Mouse (Mus musculus) testis, postnatal 10 days (tissue): Measurements from ENCODE around the gene Nuak2.
"Not testable (repeated sequence)": the region's sequence is repeated elsewhere in the genome, so short reads cannot be mapped to it uniquely, and the experiment has no call there.

Experiments used
- DNase-seq: peaks from one replicate; pipeline ENCODE4 v3.0.0; 2021; ENCODE audit warnings: low spot score

Gene Nuak2

DNA sequence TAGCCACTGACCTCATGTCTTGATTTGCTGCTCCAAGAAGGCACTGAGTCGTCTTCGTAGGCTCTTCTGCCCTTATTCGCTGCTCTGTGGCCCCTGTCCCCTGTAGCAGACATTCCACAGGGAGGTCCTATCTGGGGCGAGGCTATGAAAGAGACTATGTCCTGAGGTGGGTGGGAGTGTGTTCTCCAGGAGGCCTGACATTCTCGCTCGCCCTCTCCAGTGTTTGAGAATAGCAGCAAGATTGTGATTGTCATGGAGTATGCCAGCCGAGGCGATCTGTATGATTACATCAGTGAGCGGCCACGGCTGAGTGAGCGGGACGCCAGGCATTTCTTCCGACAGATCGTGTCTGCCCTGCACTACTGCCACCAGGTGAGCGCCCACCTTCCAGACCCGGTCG is 11.6 kb downstream of the Nuak2 start:
- DNase-seq = no peak

- no peak for DNase-seq
Observed at GRCm38 (mm10) chr1:132328565-132328964, 12.6 kb downstream of the Nuak2 start.

- DNase-seq = no peak
Observed at GRCm38 (mm10) chr1:132329656-132330055, 13.7 kb downstream of the Nuak2 start.

GRCm38 (mm10) chr1:132330397-132330796 is 14.5 kb downstream of the Nuak2 start:
- no peak for DNase-seq

GRCm38 (mm10) chr1:132331283-132331682 is 15.4 kb downstream of the Nuak2 start:
- DNase-seq = no peak

- no peak for DNase-seq
Observed at GRCm38 (mm10) chr1:132333201-132333600, 17.3 kb downstream of the Nuak2 start.

DNA sequence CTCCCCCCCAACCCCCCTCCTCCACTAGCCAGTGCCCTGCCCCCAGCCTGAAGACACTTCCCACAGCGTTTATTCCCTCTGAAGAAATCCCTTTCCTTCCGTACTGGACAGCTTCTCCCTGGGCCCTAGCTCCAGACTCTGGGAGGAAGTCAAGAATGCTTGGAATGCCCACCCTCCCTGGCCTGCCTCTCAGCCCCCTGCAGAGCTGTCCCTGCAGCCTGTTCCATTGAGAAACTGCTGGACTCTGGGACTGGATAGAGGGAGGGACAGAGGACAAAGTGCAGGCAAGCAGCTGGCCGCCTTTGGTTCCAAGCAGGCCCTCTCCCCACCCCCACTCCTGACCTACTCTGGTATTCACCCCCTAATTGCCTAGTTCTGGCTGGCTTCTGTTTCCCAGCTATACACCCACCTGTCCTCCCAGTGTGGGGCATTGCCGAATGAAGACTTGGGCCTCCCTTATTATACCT is 17.8 kb downstream of the Nuak2 start:
- peak; percentile 66 for DNase-seq

DNA sequence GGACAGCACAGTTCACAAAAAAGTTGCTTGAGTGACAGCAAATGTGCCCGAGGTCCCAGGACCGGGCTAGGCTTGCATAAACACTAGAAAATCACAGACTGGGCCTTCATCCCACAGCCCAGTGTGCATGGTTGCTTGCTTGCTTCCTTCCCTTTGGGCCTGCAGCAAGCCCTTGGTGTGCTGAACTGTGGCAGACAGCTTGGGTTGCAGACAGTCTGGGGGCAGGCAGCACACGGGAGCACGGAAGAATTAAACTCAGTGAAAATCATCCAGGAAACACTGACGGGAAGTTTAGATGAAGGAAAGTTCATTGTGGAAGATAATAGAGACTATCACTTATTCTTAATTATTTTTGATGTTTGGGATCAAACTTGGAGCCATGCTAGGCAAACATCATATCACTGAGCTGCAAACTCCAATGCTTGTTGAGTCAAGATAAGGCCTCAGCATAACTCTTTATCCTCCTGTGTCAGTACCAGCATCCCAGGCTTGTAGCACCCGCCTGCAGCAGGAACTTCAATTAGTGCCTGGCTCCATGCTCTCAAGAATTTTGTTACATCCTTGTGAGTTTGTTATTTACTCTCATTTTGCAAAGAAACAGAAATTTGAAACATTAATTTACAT is 18.4 kb downstream of the Nuak2 start:
- DNase-seq = no peak

- DNase-seq = no peak
Observed at GRCm38 (mm10) chr1:132335378-132335965, 19.5 kb downstream of the Nuak2 start.

DNA sequence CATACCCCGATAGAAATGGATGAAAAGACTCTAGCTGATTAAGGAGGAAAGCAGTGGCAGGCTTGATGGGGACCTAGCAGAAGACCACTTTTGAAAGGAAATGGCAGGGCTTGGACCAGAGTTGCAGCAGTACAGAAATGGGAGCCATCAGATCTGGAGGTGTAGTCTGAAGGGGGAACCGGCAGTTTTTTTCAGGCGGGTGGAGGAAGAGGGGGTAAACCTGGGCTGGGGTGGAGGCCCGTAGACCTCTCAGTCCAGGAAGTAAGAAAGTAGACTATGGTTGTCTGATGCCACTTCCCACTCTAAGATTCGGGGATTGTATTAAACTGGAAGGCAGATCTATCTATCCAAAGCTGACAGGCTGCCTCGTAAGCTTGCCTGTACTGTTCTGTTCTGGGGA is 21.0 kb downstream of the Nuak2 start:
- DNase-seq = no peak

DNA sequence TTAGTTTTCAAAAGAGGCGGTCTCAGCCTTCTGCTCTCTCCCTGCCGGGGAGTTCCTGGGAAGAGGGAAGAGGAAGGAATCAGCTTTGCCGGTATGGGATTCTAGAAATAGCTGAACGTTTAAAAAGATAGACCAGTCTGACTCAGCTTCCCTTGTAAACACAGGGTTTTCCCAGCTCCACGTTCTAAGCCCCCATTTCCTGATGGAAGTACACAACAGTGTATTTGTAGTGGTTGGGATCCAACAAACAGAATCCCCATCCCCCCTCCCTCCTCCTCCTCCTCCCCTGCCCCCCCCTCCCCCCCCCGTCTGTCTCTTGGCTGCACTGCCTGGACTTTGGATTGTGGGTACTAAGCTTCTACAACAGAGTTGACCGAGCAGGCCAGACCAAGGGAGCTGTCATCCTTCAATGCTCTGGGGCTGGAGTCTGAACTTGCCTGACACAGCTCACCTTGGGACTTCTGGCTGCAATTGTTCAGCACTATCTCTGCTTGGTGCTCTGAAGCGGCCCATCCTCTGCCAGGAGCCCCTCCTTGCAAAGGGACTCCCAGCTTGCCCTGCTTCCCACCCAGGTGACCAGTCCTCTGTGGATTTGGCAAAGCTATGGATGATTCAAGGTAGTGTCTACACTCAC is 22.2 kb downstream of the Nuak2 start:
- no peak for DNase-seq

DNA sequence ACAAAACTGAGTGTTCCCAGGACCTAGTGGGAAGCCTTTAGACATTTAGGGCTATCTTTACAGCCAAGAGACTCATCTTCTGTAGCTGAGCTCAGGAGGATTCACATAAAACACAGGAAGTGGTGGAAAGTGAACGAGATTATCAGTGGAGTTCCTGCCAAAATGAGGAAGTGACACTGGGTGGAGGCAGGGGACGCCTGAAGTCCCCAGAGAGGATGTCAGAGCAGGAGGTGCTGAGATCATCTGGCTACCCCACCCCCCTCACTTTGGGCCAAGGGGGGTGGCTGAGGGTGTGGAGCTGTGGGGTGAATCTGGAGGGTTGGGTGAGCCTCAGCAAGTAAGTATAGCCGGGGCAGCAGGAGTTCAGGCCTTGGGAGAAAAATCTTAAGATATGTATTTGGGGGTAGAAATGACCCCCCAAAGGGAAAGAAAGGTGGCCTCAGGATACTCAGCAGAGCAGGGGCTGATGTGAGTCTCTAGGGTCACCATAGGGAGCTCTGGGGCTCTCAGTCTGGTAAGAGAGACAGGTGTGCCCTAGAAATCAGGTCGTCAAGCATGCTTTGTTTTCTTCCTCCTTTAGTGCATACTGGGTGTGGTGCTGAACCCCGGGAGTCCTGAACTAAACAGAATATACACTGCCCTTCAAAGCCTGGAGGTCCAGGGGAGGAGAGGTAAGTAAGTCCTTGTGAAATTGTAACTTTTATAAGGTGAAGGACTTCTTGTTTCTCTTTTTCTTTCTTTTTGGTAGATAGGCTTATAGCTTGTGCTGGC is 26.0 kb downstream of the Nuak2 start:
- no peak for DNase-seq

- DNase-seq = no peak
Observed at GRCm38 (mm10) chr1:132342518-132342917, 26.6 kb downstream of the Nuak2 start.

DNA sequence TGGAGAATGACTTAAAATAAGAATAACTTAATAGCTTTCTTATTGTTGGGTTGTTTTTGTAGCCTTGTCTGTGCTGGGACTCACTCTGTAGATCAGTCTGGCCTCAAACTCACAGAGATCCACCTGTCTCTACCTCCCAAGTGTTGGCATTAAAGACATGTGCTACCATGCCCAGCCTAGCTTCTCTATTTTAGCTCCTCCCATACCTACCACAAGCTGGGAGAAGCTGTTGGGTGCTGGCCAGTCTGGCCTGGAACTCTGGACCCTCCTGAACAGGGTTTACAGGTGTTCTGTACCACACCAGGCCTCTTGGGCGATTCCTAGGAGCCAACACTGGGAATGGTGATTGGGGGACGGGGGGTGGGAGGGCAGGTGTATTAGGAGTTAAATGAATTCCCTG is 27.3 kb downstream of the Nuak2 start:
- no peak for DNase-seq

DNA sequence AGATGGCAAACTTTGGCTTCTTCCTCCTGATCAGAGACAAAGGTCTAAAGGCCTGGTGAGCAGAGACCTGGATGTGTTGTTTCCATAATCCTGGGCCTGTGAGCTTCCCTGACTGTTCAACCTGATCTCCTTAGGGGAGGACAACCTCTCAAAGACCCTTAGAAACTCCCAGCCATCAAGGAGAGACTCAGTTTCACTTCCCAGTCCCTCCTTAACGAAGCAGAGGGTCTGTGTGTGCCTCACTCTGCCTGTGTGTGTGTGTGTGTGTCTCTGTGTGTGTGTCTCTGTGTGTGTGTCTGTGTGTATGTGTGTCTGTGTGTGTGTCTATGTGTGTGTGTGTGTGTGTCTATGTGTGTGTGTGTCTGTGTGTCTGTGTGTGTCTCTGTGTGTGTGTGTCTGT is 27.7 kb downstream of the Nuak2 start:
- DNase-seq = no peak

DNA sequence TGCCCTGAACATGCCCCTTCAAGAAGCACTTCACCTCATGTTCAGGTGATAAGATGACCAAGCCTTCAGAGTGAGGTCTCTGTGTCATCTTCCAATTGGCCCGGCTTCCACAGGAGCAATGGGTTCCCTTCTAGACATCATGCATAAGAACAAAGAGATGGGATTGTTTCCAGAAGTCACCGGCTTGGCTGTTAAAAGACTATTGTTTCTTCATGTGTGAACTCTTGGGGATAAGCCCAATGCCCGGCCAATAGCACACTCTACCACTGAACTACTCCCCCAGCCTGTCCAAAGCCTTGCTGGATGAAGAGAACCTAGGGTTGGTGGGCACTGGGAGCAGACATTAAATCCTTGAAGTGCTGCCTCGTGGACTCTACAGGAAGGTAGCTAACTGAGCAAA is 29.6 kb downstream of the Nuak2 start:
- no peak for DNase-seq

- no peak for DNase-seq
Observed at GRCm38 (mm10) chr1:132346134-132346851, 30.4 kb downstream of the Nuak2 start.

DNA sequence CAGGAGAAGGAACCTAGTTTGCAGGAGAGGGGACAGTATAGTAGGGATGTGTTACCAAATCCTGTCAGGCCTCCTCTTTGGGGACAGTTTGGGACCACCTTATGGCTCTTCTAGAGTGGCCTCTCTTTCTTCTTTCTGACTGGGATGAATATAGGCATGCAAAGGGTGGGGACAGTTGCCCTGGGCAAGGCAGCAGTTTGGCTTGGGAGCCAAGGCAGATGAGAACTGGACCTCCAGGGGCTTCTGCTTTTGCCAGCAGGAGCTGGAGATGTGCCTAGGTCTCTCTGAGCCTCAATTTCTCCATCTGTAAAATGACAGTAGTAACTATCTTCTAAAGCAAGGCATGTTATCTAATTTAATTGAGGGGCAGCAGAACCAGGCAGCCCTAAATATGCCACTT is 31.0 kb downstream of the Nuak2 start:
- DNase-seq = no peak

GRCm38 (mm10) chr1:132348401-132348800 is 32.5 kb downstream of the Nuak2 start:
- no peak for DNase-seq

- not testable (repeated sequence) for DNase-seq
Observed at GRCm38 (mm10) chr1:132349049-132349448, 33.1 kb downstream of the Nuak2 start.

DNA sequence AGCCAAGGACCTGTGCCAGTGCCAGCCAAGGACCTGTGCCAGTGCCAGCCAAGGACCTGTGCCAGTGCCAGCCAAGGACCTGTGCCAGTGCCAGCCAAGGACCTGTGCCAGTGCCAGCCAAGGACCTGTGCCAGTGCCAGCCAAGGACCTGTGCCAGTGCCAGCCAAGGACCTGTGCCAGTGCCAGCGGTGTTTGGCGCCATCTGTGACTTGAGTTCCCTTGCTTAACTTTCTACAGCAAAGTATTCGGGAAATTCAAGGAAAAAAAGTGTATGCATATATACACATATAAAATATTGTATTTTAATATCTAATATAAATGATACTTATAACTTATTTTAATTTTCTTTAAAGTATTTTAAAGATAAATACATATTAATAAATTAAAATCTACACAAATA is 33.7 kb downstream of the Nuak2 start:
- DNase-seq = not testable (repeated sequence)

- DNase-seq = no peak
Observed at GRCm38 (mm10) chr1:132351058-132351457, 35.1 kb downstream of the Nuak2 start.
